Mouse (Mus musculus) inflammation-experienced regulatory T-cells, adult 16 weeks (primary cell): ENCODE data around the gene P2ry12. TPM values are rescaled to one million over a fixed set of nuclear protein-coding genes. Genes with fewer than 3 reads are reported as not detected.

Source experiments
- polyA plus RNA-seq: library from polyadenylated mRNA; unstranded; fragments of 100-300 nt; shearing (Covaris generic); gene quantifications from one replicate; pipeline ENCODE4 v1.2.1, GENCODE M21; 2017

Gene P2ry12
- 0.34 TPM for polyA plus RNA-seq

GRCm38 (mm10) chr3:59262704-59263103 is at the start of gene P2ry12:
TSS of gene P2ry12 (minus strand) at chr3:59262871.

GRCm38 (mm10) chr3:59210727-59211126 is 51.9 kb downstream of the P2ry12 start, which contains the start of gene P2ry13:
TSS of gene P2ry13 (minus strand) at chr3:59210882.

GRCm38 (mm10) chr3:59194938-59195337 is 67.7 kb downstream of the P2ry12 start, which contains the start of gene Gpr87:
TSS of gene Gpr87 (minus strand) at chr3:59195104.

Other genes starting within 250 kb of the P2ry12 start
- gene Gpr171, start 161.1 kb downstream of the P2ry12 start, polyA plus RNA-seq: 48.4 TPM
- 1.8 TPM for gene P2ry14, start 109.3 kb downstream of the P2ry12 start, polyA plus RNA-seq
- not detected for gene Gpr87, start 67.8 kb downstream of the P2ry12 start, polyA plus RNA-seq
- gene P2ry13, start 52.0 kb downstream of the P2ry12 start, polyA plus RNA-seq: 1.6 TPM
- not detected for gene Igsf10, start 81.5 kb upstream of the P2ry12 start, polyA plus RNA-seq